Mouse (Mus musculus) heart, embryonic 10.5 days (tissue): Measurements from ENCODE around the gene Lect2. TPM values are rescaled to one million over a fixed set of nuclear protein-coding genes. Genes with fewer than 3 reads are reported as not detected.

Experiments
- DNase-seq: peaks from one replicate; pipeline ENCODE4 v3.0.0-alpha.2; 2017; ENCODE audit warnings: low spot score
- H3K27ac ChIP-seq: fragments of 300-500 bp; sonication (generic); 2 replicates; pipeline ENCODE4 v1.5.1; 2016; ENCODE audit warnings: mild to moderate bottlenecking
- H3K27me3 ChIP-seq: fragments of 300-500 bp; sonication (generic); 2 replicates; pipeline ENCODE4 v1.6.1; 2016; ENCODE audit warnings: mild to moderate bottlenecking; ENCODE audit not compliant: poor library complexity, insufficient read depth, severe bottlenecking
- H3K36me3 ChIP-seq: fragments of 300-500 bp; sonication (generic); 2 replicates; pipeline ENCODE4 v1.6.1; 2016; ENCODE audit warnings: mild to moderate bottlenecking, moderate library complexity
- H3K4me1 ChIP-seq: fragments of 300-500 bp; sonication (generic); 2 replicates; pipeline ENCODE4 v1.6.1; 2016; ENCODE audit warnings: mild to moderate bottlenecking
- H3K4me3 ChIP-seq: fragments of 300-500 bp; sonication (generic); 2 replicates; pipeline ENCODE4 v1.5.1; 2016; ENCODE audit warnings: mild to moderate bottlenecking, moderate library complexity
- H3K9me3 ChIP-seq: fragments of 300-500 bp; sonication (generic); 2 replicates; pipeline ENCODE4 v1.6.1; 2016; ENCODE audit warnings: mild to moderate bottlenecking, moderate library complexity
- WGBS: fragments of 180-500 bp; shearing (Covaris S2); methylation state at CpG from one replicate; pipeline ENCODE4 v1.1.7; 2016; 5-methylcytosine and 5-hydroxymethylcytosine counted together
- polyA plus RNA-seq: library from polyadenylated mRNA; unstranded; fragments of >200 nt; fragmentation: Nextera tagmentation; extraction: Ambion mirVana; gene quantifications from 2 replicates; pipeline ENCODE4 v1.2.1, GENCODE M21; 2016

Gene Lect2
- polyA plus RNA-seq, 1 experiment from 2014 or later: 8.8 TPM

- Histone ChIP-seq H3K4me1 (peaks cover 12% of the 10 kb centered on the region), H3K9me3 (no peaks in the 10 kb centered on the region), H3K27ac (peak overlapping the region; percentile 77), H3K4me3 (peak overlapping the region; percentile 83), H3K36me3 (no peaks in the 10 kb centered on the region), H3K27me3 (no peaks in the 10 kb centered on the region)
- no peak for DNase-seq
- WGBS: 6% methylated on average over 8 of the region's 8 CpGs
Measured at GRCm38 (mm10) chr13:56522821-56523167, 25.5 kb downstream of the Lect2 start.

GRCm38 (mm10) chr13:56522081-56522820 lies 26.1 kb downstream of the Lect2 start, which contains the start of gene Fbxl21:
Fbxl21 (plus strand) TSS chr13:56522472.
- H3K9me3 ChIP-seq: no peaks in the 10 kb centered on the region

GRCm38 (mm10) chr13:56516816-56517215 lies 31.5 kb downstream of the Lect2 start:
- Histone ChIP-seq H3K9me3 (no peaks in the 10 kb centered on the region), H3K4me1 (peaks cover under 1% of the 10 kb centered on the region; the same call in 1 of the 2 replicates), H3K27ac (no peak overlapping the region), H3K27me3 (no peaks in the 10 kb centered on the region), H3K4me3 (no peak overlapping the region), H3K36me3 (no peaks in the 10 kb centered on the region)
- WGBS: 64% methylated on average over 7 of the region's 7 CpGs
- no peak for DNase-seq

More at GRCm38 (mm10) chr13:56522081-56522820, 26.1 kb downstream of the Lect2 start, which contains the start of gene Fbxl21:
- peaks cover 12% of the 10 kb centered on the region for H3K4me1 ChIP-seq
- peak; percentile 98 for DNase-seq
- WGBS: under 1% methylated on average over 56 of the region's 56 CpGs
- peak within 1 kb of the TSS; percentile 77 for H3K27ac ChIP-seq
- H3K36me3 ChIP-seq: no peaks in the 10 kb centered on the region
- H3K4me3 ChIP-seq: peak within 1 kb of the TSS; percentile 83
- H3K27me3 ChIP-seq: no peaks in the 10 kb centered on the region

- Histone ChIP-seq H3K36me3 (no peaks in the 10 kb centered on the region), H3K4me3 (no peak overlapping the region), H3K27me3 (no peaks in the 10 kb centered on the region), H3K4me1 (no peaks in the 10 kb centered on the region), H3K27ac (no peak overlapping the region), H3K9me3 (no peaks in the 10 kb centered on the region)
- 66% methylated on average over 4 of the region's 4 CpGs for WGBS
- DNase-seq: no peak
Measured at GRCm38 (mm10) chr13:56516311-56516710, 32.0 kb downstream of the Lect2 start.

- H3K27me3 ChIP-seq: no peaks in the 10 kb centered on the region
Measured at GRCm38 (mm10) chr13:56513595-56513994, 34.7 kb downstream of the Lect2 start.

GRCm38 (mm10) chr13:56509796-56510195 lies 38.5 kb downstream of the Lect2 start:
- Histone ChIP-seq H3K4me1 (no peaks in the 10 kb centered on the region), H3K36me3 (no peaks in the 10 kb centered on the region), H3K27me3 (no peaks in the 10 kb centered on the region), H3K9me3 (no peaks in the 10 kb centered on the region; the same call in 1 of the 2 replicates), H3K4me3 (no peak overlapping the region), H3K27ac (no peak overlapping the region)
- no peak for DNase-seq
- 85% methylated on average over 2 of the region's 2 CpGs for WGBS

More at GRCm38 (mm10) chr13:56513595-56513994, 34.7 kb downstream of the Lect2 start:
- Histone ChIP-seq H3K27ac (no peak overlapping the region), H3K9me3 (no peaks in the 10 kb centered on the region), H3K36me3 (no peaks in the 10 kb centered on the region), H3K4me3 (no peak overlapping the region), H3K4me1 (no peaks in the 10 kb centered on the region)
- DNase-seq: no peak

- Histone ChIP-seq H3K27me3 (no peaks in the 10 kb centered on the region), H3K4me3 (no peak overlapping the region), H3K27ac (no peak overlapping the region), H3K9me3 (no peaks in the 10 kb centered on the region; the same call in 1 of the 2 replicates), H3K4me1 (no peaks in the 10 kb centered on the region), H3K36me3 (no peaks in the 10 kb centered on the region)
- DNase-seq: no peak
- WGBS: 72% methylated on average over 6 of the region's 6 CpGs
Measured at GRCm38 (mm10) chr13:56506871-56507496, 41.3 kb downstream of the Lect2 start.

- no peaks in the 10 kb centered on the region for H3K4me1 ChIP-seq
- H3K27ac ChIP-seq: no peak overlapping the region
- WGBS: 56% methylated on average over 6 of the region's 6 CpGs
- no peak for DNase-seq
- no peak overlapping the region for H3K4me3 ChIP-seq
- no peaks in the 10 kb centered on the region for H3K27me3 ChIP-seq
- no peaks in the 10 kb centered on the region for H3K9me3 ChIP-seq
- H3K36me3 ChIP-seq: no peaks in the 10 kb centered on the region
Measured at GRCm38 (mm10) chr13:56501866-56502420, 46.4 kb downstream of the Lect2 start.

- no peak for DNase-seq
- WGBS: 84% methylated on average over 8 of the region's 8 CpGs
Measured at GRCm38 (mm10) chr13:56500636-56501035, 47.7 kb downstream of the Lect2 start.

GRCm38 (mm10) chr13:56500132-56500531 lies 48.2 kb downstream of the Lect2 start:
- 72% methylated on average over 3 of the region's 3 CpGs for WGBS
- Histone ChIP-seq H3K4me3 (no peak overlapping the region), H3K27ac (no peak overlapping the region), H3K9me3 (no peaks in the 10 kb centered on the region), H3K36me3 (no peaks in the 10 kb centered on the region), H3K27me3 (no peaks in the 10 kb centered on the region), H3K4me1 (no peaks in the 10 kb centered on the region)
- no peak for DNase-seq

More at GRCm38 (mm10) chr13:56500636-56501035, 47.7 kb downstream of the Lect2 start:
- Histone ChIP-seq H3K27ac (no peak overlapping the region), H3K4me3 (no peak overlapping the region), H3K9me3 (no peaks in the 10 kb centered on the region), H3K36me3 (no peaks in the 10 kb centered on the region), H3K4me1 (no peaks in the 10 kb centered on the region), H3K27me3 (no peaks in the 10 kb centered on the region)

- DNase-seq: no peak
- H3K27me3 ChIP-seq: no peaks in the 10 kb centered on the region
- H3K9me3 ChIP-seq: 0 out of 2 replicates have a peak, but pooled peaks cover 3% of the 10 kb centered on the region
- no peaks in the 10 kb centered on the region for H3K36me3 ChIP-seq
- H3K4me3 ChIP-seq: no peak overlapping the region
- no peaks in the 10 kb centered on the region for H3K4me1 ChIP-seq
- no peak overlapping the region for H3K27ac ChIP-seq
- 70% methylated on average over 3 of the region's 3 CpGs for WGBS
Measured at GRCm38 (mm10) chr13:56494440-56494839, 53.9 kb downstream of the Lect2 start.
